In genomic region chr5:23431070-23431864, GRCm38 (mm10) we compare ENCODE assay signal across 8 mouse cellular contexts. TPM values are rescaled to one million over a fixed set of nuclear protein-coding genes. Genes with fewer than 3 reads are reported as not detected.
DNase-seq lines count a peak whose midpoint lies in the region; ATAC-seq and TF ChIP-seq lines count a peak whose summit lies in the region.

No protein-coding gene starts in this region.

- whole genome bisulfite sequencing in kidney, postnatal 0 days: 4% methylated on average over 10 of the region's 10 CpGs
- WGBS in embryonic facial prominence, embryonic 11.5 days: 48% methylated on average over 10 of the region's 10 CpGs
- WGBS in intestine, embryonic 16.5 days: 7% methylated on average over 10 of the region's 10 CpGs
- 21% methylated on average over 10 of the region's 10 CpGs for WGBS in neural tube, embryonic 13.5 days

- no peak for TF ChIP-seq CTCF in kidney, postnatal 0 days (IDR thresholded peaks at IDR 0.05; ENCODE audit: low read depth)

- H3K9ac ChIP-seq in kidney, postnatal 0 days (ENCODE audit: low read depth, low read length): no peak overlapping the region
- no peak overlapping the region for H3K9ac ChIP-seq in embryonic facial prominence, embryonic 11.5 days (replicated peaks; ENCODE audit: low read length)
- no peak overlapping the region for H3K9ac ChIP-seq in intestine, embryonic 16.5 days (ENCODE audit: low read depth, low read length)
- H3K9ac ChIP-seq in neural tube, embryonic 13.5 days: peak overlapping the region; percentile 75

- no peak for DNase-seq in kidney, postnatal 0 days (ENCODE audit: low spot score)
- no peak for DNase-seq in kidney, adult 8-10 months
- DNase-seq in embryonic facial prominence, embryonic 11.5 days (ENCODE audit: low spot score): no peak
- no peak for DNase-seq in spleen, postnatal 14 days (ENCODE audit: low spot score in 2 of 2)
- no peak for DNase-seq in frontal cortex, postnatal 10 days (ENCODE audit: low spot score in 2 of 2)

- no peak for ATAC-seq in kidney, postnatal 0 days (replicated peaks; ENCODE audit: low FRiP score, low read depth)
- no peak for ATAC-seq in embryonic facial prominence, embryonic 11.5 days (replicated peaks; ENCODE audit: insufficient number of reproducible peaks, low FRiP score, low TSS enrichment, low read depth)
- ATAC-seq in intestine, embryonic 16.5 days: no peak
- ATAC-seq in neural tube, embryonic 13.5 days (ENCODE audit: low read depth): no peak
- no peak for ATAC-seq in inflammation-experienced regulatory T-cells, adult 6 months

- peaks cover 21% of the 10 kb centered on the region; the same call in 1 of the 2 replicates for H3K4me1 ChIP-seq in kidney, postnatal 0 days (replicated peaks; ENCODE audit: insufficient read depth, low read length)
- H3K4me1 ChIP-seq in embryonic facial prominence, embryonic 11.5 days (ENCODE audit: control insufficient read depth, insufficient read depth, low read length): no peaks in the 10 kb centered on the region
- peaks cover 15% of the 10 kb centered on the region for H3K4me1 ChIP-seq in intestine, embryonic 16.5 days (ENCODE audit: control insufficient read depth, insufficient read depth, low read length)
- H3K4me1 ChIP-seq in neural tube, embryonic 13.5 days (replicated peaks): peaks cover 47% of the 10 kb centered on the region

- H3K27me3 ChIP-seq in kidney, postnatal 0 days (ENCODE audit: insufficient read depth, low read length): no peaks in the 10 kb centered on the region
- no peaks in the 10 kb centered on the region for H3K27me3 ChIP-seq in embryonic facial prominence, embryonic 11.5 days (ENCODE audit: control insufficient read depth, insufficient read depth, low read length)
- H3K27me3 ChIP-seq in intestine, embryonic 16.5 days (replicated peaks; ENCODE audit: control insufficient read depth, insufficient read depth, low read length): no peaks in the 10 kb centered on the region
- H3K27me3 ChIP-seq in neural tube, embryonic 13.5 days: no peaks in the 10 kb centered on the region

- H3K36me3 ChIP-seq in kidney, postnatal 0 days (ENCODE audit: insufficient read depth, low read length): no peaks in the 10 kb centered on the region
- H3K36me3 ChIP-seq in embryonic facial prominence, embryonic 11.5 days (replicated peaks; ENCODE audit: control insufficient read depth, insufficient read depth, low read depth, low read length): no peaks in the 10 kb centered on the region
- H3K36me3 ChIP-seq in intestine, embryonic 16.5 days (ENCODE audit: control insufficient read depth, insufficient read depth, low read length): no peaks in the 10 kb centered on the region
- H3K36me3 ChIP-seq in neural tube, embryonic 13.5 days: peaks cover 8% of the 10 kb centered on the region; the same call in 1 of the 2 replicates

- peak overlapping the region; percentile 78 for H3K4me2 ChIP-seq in kidney, postnatal 0 days (ENCODE audit: low read length)
- H3K4me2 ChIP-seq in embryonic facial prominence, embryonic 11.5 days (ENCODE audit: low read depth, low read length): peak overlapping the region; percentile 43
- peak overlapping the region; percentile 74 for H3K4me2 ChIP-seq in intestine, embryonic 16.5 days (ENCODE audit: low read depth, low read length)
- peak overlapping the region; percentile 88 for H3K4me2 ChIP-seq in neural tube, embryonic 13.5 days

- H3K4me3 ChIP-seq in kidney, postnatal 0 days (replicated peaks; ENCODE audit: low read depth, low read length): peak overlapping the region; percentile 100
- H3K4me3 ChIP-seq in embryonic facial prominence, embryonic 11.5 days (ENCODE audit: low read depth, low read length): peak overlapping the region; percentile 20; the same call in 1 of the 2 replicates
- H3K4me3 ChIP-seq in intestine, embryonic 16.5 days (ENCODE audit: low read length): peak overlapping the region; percentile 44
- peak overlapping the region; percentile 98 for H3K4me3 ChIP-seq in neural tube, embryonic 13.5 days

- no peak overlapping the region for H3K27ac ChIP-seq in kidney, postnatal 0 days
- no peak overlapping the region for H3K27ac ChIP-seq in embryonic facial prominence, embryonic 11.5 days (replicated peaks; ENCODE audit: low read depth, low read length)
- peak overlapping the region; percentile 4; the same call in 1 of the 2 replicates for H3K27ac ChIP-seq in intestine, embryonic 16.5 days (ENCODE audit: low read length)
- peak overlapping the region; percentile 82 for H3K27ac ChIP-seq in neural tube, embryonic 13.5 days (replicated peaks)

- no peaks in the 10 kb centered on the region for H3K9me3 ChIP-seq in kidney, postnatal 0 days (replicated peaks; ENCODE audit: low read length)
- H3K9me3 ChIP-seq in embryonic facial prominence, embryonic 11.5 days (replicated peaks; ENCODE audit: control insufficient read depth, low read length): no peaks in the 10 kb centered on the region
- no peaks in the 10 kb centered on the region for H3K9me3 ChIP-seq in intestine, embryonic 16.5 days (ENCODE audit: control insufficient read depth, low read length)
- H3K9me3 ChIP-seq in neural tube, embryonic 13.5 days: no peaks in the 10 kb centered on the region

RNA-seq across cellular contexts. Expression of gene Kmt2e, which starts 3.0 kb away (rescaled TPM):
- polyA plus RNA-seq in kidney, postnatal 0 days (2015; fragmentation: Nextera tagmentation; extraction: Ambion mirVana): 76.8 and 85.9 TPM in 2 replicates
- polyA plus RNA-seq in embryonic facial prominence, embryonic 11.5 days (2014; fragmentation: Nextera tagmentation; extraction: Ambion mirVana): 92.1 and 92.6 TPM in 2 replicates
- polyA plus RNA-seq in intestine, embryonic 16.5 days (2015; fragmentation: Nextera tagmentation; extraction: Ambion mirVana): 74.6 and 83.1 TPM in 2 replicates
- 151 and 160 TPM in 2 replicates for polyA plus RNA-seq in neural tube, embryonic 13.5 days (2015; fragmentation: Nextera tagmentation; extraction: Ambion mirVana)
- 100 to 1,000 TPM; 200 to 243 (median 210) TPM for polyA plus RNA-seq in inflammation-experienced regulatory T-cells, adult 6 months (2017; shearing (Covaris generic))

Comparison
In these comparisons a context has a peak if more than half of its experiments do, and no peak if none do; other contexts are left out.
1. H3K27ac ChIP-seq: peak in intestine, embryonic 16.5 days (single experiment) and neural tube, embryonic 13.5 days (single experiment); none in kidney, postnatal 0 days (single experiment) and embryonic facial prominence, embryonic 11.5 days (single experiment).
2. H3K4me3 ChIP-seq: peak in every context shown above with its lines; median percentile 100 in kidney, postnatal 0 days; 98 in neural tube, embryonic 13.5 days; 44 in intestine, embryonic 16.5 days; 20 in embryonic facial prominence, embryonic 11.5 days.
3. Peak in every context shown above with its lines, with median percentiles within 50 percentile points of each other: H3K4me2 ChIP-seq.